Mouse (Mus musculus): ENCODE measurements at regions not wholly inside any gene's neighbourhood (a gene's known extent, or its start where the extent isn't known, plus 50 kb on each side); places are given as distances from the start of the nearest gene placed in this dataset.

- no peak for DNase-seq (ENCODE audit: low read depth, low spot score)
Observed at GRCm38 (mm10) chr12:97921349-97922264, 337.7 kb downstream of the Galc start.

GRCm38 (mm10) chr12:97918416-97918815, 340.8 kb downstream of the Galc start:
- DNase-seq (ENCODE audit: low read depth, low spot score): no peak

DNA sequence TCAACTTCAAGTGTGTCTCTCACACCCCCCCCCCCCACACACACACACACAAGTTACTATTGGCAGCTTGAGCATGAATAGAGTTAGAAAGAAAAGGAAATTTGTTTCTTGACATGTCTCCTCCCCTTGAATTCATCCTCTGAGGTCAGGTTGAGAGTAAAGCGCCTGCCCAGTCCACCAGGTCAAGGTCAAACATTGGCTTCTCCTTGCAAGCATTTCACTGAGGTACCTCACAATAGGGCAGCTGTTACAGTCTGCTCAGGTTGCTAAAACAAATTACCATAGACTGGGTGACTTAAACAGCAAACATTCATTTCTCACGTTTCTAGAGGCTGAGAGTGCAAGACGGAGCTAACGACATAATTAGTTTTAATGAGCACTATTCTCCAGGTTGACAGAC, 344.2 kb downstream of the Galc start:
- no peak for DNase-seq (ENCODE audit: low read depth, low spot score)

DNA sequence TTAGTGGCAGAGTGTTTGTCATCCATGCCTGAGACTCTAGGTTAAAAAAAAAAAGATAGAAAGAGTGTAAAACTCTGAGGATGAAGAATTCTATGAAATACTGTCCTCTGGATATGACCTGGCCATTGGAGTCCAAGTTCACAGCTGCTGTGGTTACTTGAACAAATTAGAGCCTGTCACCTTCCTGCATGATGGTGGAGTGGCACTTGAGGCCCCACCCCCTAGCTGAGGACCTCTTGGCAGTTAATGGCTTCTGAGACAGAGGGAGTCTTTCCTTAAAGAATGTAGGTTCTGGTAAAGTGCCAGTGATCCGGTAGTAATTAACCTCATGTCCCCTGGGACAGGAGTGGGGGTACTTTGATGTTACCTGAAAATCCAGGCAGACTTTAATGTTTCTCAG, 346.5 kb downstream of the Galc start:
- DNase-seq (ENCODE audit: low read depth, low spot score): no peak

DNA sequence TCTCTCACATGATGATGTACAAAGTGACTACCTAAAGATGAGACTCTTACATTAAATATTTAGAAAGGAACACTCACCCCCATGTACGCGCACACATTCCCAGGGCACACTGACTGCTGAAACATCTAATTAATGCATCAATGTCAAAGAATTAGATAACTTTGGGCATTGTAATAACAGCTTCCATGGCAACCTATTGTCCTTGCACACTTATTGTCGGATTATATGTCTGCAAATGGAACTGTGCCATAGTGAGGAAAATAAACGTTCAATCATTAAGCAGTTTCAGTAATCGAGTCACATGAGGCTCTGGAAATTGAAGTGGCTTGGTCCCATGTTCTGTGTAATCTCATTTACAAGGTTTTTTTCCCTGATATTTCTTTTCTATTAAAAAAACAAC, 360.0 kb downstream of the Galc start:
- DNase-seq (ENCODE audit: low read depth, low spot score): no peak

GRCm38 (mm10) chr12:97898178-97898577, 361.1 kb downstream of the Galc start:
- no peak for DNase-seq (ENCODE audit: low read depth, low spot score)

DNA sequence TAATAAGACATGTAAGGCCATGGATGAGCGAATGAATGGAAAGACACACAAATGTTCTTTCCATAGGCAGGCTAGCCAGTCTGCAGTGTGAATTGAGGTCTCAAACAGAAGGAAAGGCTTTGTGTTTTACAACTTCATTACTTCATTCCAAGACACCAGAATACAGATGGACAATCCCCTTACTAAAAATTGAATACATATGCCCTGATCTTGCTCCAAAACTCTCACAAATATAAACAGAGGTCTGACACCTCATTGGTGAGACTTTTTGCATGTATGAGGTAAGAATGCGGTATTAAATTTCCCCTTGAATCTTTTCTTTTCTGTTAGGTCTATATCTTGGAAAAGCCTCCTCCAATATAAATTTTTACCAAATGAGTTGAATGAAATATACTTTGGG, 363.3 kb downstream of the Galc start:
- DNase-seq (ENCODE audit: low read depth, low spot score): no peak

DNA sequence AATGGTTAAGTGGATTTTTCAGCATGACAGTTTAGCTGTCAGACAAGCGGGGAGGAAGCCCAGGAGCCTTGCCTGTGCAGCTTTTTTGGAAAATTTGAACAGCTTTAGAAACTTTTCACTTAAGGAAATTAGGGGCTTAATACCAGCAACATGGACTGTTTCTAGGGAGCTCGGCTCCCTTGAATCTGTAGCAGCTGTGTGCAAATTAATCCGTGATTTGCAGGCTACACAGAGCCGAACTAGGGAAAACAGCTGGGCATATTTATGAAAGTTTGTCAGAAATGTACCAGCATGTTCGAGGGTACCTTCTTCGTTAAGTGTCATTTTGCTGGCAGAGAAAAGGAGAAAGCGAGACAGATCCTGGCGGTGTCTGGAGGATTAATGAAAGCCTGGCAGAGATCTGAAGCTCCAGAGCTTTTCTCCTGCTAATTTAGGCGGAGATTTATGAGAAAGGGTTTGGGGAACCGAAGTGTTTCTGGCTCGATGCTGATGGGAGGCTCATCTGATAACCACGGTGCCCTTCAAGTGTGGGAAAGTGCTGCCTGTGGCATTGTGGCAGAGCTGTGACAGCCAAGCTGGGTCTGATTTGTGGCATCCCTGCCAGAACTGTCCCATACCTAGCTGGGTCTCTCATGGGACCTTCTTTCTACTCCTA, 370.3 kb downstream of the Galc start:
- no peak for DNase-seq (ENCODE audit: low read depth, low spot score)

- no peak for DNase-seq (ENCODE audit: low read depth, low spot score)
Observed at GRCm38 (mm10) chr12:97888291-97888800, 370.9 kb downstream of the Galc start.

DNA sequence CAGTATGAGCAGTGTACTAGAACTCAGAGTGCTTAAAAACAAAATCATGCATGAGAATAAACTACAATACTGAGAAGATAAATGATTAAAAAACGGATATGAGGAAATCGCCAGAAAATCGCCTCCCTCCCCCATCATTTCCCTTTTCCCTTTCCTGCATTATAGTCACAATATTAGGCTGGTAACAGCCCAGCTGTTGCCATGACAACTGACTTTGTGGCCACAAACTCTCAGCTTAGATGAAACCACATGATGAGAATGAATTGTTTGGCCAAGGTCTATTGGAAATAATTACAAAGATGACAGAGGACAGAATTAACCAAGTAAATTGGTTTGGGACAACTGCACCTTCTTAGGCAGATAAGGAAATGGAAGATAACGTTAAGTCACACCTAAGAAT, 376.8 kb downstream of the Galc start:
- DNase-seq (ENCODE audit: low read depth, low spot score): no peak

DNA sequence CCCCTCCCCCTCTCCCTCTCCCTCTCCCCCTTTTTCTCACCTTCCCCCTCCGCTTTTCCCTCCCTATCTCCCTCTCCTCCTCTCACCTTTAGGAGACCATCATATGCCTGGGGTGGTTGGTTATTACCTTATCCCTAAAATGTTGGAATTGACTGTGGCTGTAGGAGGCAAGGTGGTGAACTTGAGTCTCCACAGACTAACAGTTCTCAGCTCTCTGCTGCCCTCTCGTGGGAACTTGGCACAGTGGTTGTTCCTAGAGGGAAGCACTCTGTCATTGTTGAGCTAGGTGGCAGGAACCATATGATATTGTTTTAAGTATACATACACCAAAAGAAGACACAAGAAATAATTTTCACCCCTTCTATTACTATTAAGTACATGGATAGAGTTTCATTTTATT, 386.9 kb downstream of the Galc start:
- peak; percentile 2 for DNase-seq (ENCODE audit: low read depth, low spot score)

DNA sequence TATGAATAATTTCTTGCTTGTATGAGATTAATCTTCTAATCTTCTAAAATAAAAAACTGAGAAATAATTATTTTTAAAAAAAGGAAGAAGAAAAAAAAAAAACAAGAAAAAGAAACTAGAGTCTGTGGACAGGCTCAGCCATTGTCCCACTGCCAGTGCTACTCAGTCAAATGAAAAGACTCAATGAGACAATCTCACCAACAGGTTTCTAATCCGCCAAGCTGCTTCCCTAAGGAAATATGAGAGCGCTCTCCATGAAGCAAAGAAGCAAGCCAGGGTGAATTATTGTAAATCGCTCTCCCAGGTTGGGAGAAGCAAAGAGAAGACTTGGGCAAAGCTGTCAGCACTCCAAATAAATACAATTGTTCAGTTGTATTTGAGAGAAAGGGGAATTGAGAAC, 396.3 kb downstream of the Galc start:
- DNase-seq (ENCODE audit: low read depth, low spot score): no peak

DNA sequence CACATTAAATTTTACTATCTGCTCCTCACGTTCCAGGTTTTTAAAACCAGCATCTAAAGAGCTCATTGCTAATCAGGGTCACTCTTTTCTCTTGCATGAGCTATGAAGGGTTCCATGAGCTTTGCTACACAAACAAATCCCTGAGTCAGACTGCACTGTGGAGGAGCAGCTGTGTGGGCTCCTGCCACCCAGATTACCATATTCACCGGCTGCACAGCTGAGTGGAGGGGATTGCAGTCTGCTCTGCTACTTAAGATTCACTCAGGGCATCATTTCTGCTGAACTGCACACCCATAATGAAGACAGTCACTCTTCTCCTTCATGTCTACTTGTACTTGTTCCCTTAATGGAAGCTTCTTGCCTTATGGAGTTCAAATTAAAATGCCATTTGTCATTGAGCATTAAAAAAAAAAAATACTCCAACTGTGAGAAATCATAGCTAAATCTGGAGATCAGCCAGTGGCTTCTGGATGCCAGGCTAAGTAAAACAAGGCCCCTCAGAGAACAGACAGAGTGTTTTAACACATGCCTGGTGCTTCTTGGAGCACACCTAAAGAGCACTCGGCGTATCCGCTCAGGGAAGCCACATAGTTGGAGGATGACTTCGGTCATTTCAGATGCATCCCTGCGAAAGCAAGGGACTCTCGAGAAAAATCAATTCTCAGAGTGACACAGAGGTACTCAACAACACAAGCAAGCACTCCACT, 422.9 kb downstream of the Galc start:
- no peak for DNase-seq (ENCODE audit: low read depth, low spot score)

DNA sequence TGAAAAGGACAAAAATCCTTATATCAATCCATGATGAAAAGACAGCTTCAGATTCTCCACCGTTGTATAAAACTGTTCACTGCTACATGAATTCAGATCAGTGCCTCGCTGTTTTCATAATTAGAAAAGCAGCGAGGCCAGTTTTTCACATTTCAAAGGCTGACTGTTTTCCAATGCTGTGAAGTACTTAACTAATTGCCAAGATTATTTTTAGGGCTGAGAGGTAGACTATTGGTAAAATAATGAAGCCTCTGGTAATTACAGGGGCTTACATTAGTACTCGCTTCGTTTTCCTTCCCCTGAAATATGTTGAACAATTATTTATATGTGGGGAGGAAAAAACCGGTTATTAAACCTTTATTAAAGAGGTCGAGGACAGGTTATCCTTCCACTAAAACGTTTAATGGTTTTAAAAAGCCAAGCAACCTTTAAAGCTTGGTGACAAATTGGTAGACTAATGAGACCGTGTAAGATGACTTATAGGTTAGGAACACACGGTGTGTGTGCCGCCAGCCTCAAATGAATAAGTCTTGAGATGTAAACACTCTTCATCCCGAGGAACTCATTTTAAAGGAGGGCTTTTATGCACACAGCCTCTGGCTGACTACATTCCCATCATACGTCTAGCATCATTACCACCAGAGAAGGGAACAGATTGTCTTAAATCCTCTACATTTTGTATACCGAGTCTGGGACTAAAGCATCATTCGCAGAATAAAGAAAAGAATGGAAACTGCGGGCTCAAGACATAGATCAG, 465.7 kb downstream of the Galc start:
- no peak for DNase-seq (ENCODE audit: low read depth, low spot score)

- no peak for DNase-seq (ENCODE audit: low read depth, low spot score)
Observed at GRCm38 (mm10) chr12:97783476-97783875, 475.8 kb downstream of the Galc start.

- no peak for DNase-seq (ENCODE audit: low read depth, low spot score)
Observed at GRCm38 (mm10) chr12:97759116-97759515, 500.1 kb downstream of the Galc start.

GRCm38 (mm10) chr12:97758624-97759023, 500.6 kb downstream of the Galc start:
- no peak for DNase-seq (ENCODE audit: low read depth, low spot score)

GRCm38 (mm10) chr12:97750166-97750565, 509.1 kb downstream of the Galc start:
- DNase-seq (ENCODE audit: low read depth, low spot score): no peak

DNA sequence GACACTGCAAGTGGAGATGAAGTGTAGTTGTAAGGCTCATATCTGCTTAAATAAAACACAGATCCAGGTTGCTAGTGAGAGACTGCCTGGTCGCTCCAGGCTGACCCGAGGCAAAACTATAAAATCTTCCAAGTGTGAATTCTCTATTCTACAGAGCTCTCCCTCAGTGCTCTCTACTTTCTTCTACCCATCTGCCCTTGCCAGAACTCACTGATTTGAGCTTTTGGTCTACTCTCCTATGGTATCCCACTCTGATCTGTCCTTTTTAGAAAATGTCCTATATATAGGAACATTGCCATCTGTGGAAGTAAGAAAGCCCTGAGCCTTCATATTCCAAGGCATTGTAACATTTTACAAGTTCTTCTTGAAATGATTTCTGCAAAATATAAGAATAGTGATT, 518.3 kb downstream of the Galc start:
- no peak for DNase-seq (ENCODE audit: low read depth, low spot score)

- no peak for DNase-seq (ENCODE audit: low read depth, low spot score)
Observed at GRCm38 (mm10) chr12:97732078-97732580, 527.1 kb downstream of the Galc start.

- no peak for DNase-seq (ENCODE audit: low read depth, low spot score)
Observed at GRCm38 (mm10) chr12:97720554-97720953, 538.7 kb downstream of the Galc start.

Measured in skeletal muscle tissue, adult 2 months (tissue).